Mouse (Mus musculus) lung, embryonic 14.5 days (tissue): ENCODE measurements around the gene Zfp748. TPM values are rescaled to one million over a fixed set of nuclear protein-coding genes. Genes with fewer than 3 reads are reported as not detected.
A peak's percentile ranks its signal among the peaks of the same experiment; 100 is the strongest.

Experiments
- ATAC-seq: fragments of 200-750 bp; cut with Nextera tagmentation; 2 replicates; pipeline ENCODE4 v1.8.0; 2017; ENCODE audit warnings: mild to moderate bottlenecking, moderate TSS enrichment, moderate library complexity; ENCODE audit not compliant: insufficient read depth
- DNase-seq: peaks from one replicate; pipeline ENCODE4 v3.0.0-alpha.2; 2015
- H3K27ac ChIP-seq: fragments of 300-500 bp; sonication (generic); 2 replicates; pipeline ENCODE4 v1.5.1; 2014; ENCODE audit warnings: low read depth, mild to moderate bottlenecking, moderate library complexity
- H3K27me3 ChIP-seq: fragments of 300-500 bp; sonication (generic); 2 replicates; pipeline ENCODE4 v1.6.1; 2014; ENCODE audit warnings: low read length, control low read depth; ENCODE audit not compliant: insufficient read depth
- H3K36me3 ChIP-seq: fragments of 300-500 bp; sonication (generic); 2 replicates; pipeline ENCODE4 v1.6.1; 2014; ENCODE audit warnings: control low read depth; ENCODE audit not compliant: insufficient read depth
- H3K4me1 ChIP-seq: fragments of 300-500 bp; sonication (generic); 2 replicates; pipeline ENCODE4 v1.6.1; 2014; ENCODE audit warnings: antibody characterized with exemption, control low read depth; ENCODE audit not compliant: insufficient read depth
- H3K4me2 ChIP-seq: fragments of 300-500 bp; sonication (generic); 2 replicates; pipeline ENCODE4 v1.6.1; 2014; ENCODE audit warnings: mild to moderate bottlenecking
- H3K4me3 ChIP-seq: fragments of 300-500 bp; sonication (generic); 2 replicates; pipeline ENCODE4 v1.5.1; 2014; ENCODE audit warnings: low read depth, low read length
- H3K9ac ChIP-seq: fragments of 300-500 bp; sonication (generic); 2 replicates; pipeline ENCODE4 v1.6.1; 2014
- H3K9me3 ChIP-seq: fragments of 300-500 bp; sonication (generic); 2 replicates; pipeline ENCODE4 v1.6.1; 2016; ENCODE audit warnings: low read depth, low read length, control low read depth
- CTCF ChIP-seq: IDR thresholded peaks from 2 replicates; pipeline ENCODE4 v1.5.1; 2016; ENCODE audit warnings: antibody characterized with exemption, low read depth
- WGBS: fragments of 180-500 bp; shearing (Covaris S2); extraction: QIAGEN DNeasy Blood & Tissue Kit; methylation state at CpG from one replicate; pipeline ENCODE4 v1.1.7; 2014; 5-methylcytosine and 5-hydroxymethylcytosine counted together
- polyA plus RNA-seq: library from polyadenylated mRNA; unstranded; fragments of >200 nt; fragmentation: Nextera tagmentation; extraction: Ambion mirVana; gene quantifications from 2 replicates; pipeline ENCODE4 v1.2.1, GENCODE M21; 2014

Gene Zfp748
- polyA plus RNA-seq, 1 experiment from 2014 or later = 16.0 TPM

DNA sequence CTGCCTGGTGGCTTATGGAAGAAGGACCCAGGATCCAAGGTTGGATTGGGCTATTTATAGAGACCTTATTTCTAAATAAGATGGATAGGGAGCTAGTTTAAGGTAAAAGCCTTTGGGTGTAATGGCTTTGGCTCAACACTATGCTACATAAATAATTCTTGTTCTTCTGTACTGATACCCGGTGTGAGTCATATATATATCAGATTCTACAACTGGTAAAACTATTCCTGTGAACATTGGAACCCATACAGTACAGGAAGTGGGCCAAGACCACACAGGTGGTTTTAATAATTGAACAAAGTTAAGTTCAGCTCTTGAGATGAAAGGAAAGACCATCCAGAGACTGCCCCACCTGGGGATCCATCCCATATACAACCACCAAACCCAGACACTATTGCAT is 52.7 kb downstream of the Zfp748 start:
- Histone ChIP-seq H3K4me3 (no peak overlapping the region), H3K36me3 (no peaks in the 10 kb centered on the region), H3K4me1 (0 out of 2 replicates have a peak, but pooled peaks cover 5% of the 10 kb centered on the region), H3K9me3 (no peaks in the 10 kb centered on the region), H3K27ac (no peak overlapping the region), H3K4me2 (no peak overlapping the region; the same call in 1 of the 2 replicates), H3K9ac (no peak overlapping the region), H3K27me3 (no peaks in the 10 kb centered on the region)
- ATAC-seq (peak; percentile 15; the same call in 1 of the 2 replicates), DNase-seq (no peak)
- no peak for TF ChIP-seq CTCF
- 90% methylated on average over 1 of the region's 1 CpGs for WGBS

DNA sequence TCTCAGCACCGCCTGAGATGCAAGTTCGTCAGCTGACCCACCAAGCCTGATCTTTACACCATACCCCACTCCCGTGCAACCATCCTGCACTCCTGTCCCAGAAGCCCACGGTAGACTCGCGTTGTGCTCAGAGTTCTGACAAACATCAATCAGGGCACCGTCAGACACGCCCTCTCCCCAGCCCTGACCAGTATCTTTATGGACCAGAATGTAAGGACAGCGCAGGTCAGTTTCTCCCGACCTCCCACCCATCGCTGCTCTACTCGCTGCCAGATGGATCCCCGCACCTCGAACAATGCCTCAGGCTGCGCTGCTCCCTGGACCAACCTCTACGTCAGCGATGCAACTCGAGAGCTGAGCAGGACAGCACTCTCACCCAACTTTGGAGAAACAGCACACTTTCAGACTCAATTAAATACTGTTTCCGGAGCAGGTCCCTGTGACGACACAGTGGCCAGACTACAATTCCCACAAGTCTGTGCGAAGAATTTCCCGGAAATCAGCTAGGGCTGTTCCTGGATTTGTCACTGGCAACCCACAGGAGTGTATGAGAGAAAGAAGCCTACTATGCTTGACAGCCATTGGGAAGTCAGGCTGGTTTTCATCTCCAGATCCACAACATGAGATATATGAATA is 53.4 kb downstream of the Zfp748 start, which contains the start of gene Zfp58:
Gene Zfp58 (minus strand): TSS at position 472 of the 636 bp plus-strand sequence.
- ATAC-seq (peak; percentile 99), DNase-seq (peak; percentile 95)
- Histone ChIP-seq H3K27me3 (no peaks in the 10 kb centered on the region), H3K9ac (peak within 1 kb of the TSS; percentile 75), H3K4me2 (peak within 1 kb of the TSS; percentile 79), H3K4me1 (0 out of 2 replicates have a peak, but pooled peaks cover 5% of the 10 kb centered on the region), H3K36me3 (no peaks in the 10 kb centered on the region), H3K4me3 (peak within 1 kb of the TSS; percentile 75), H3K27ac (peak within 1 kb of the TSS; percentile 42; the same call in 1 of the 2 replicates), H3K9me3 (no peaks in the 10 kb centered on the region)
- TF ChIP-seq CTCF = no peak
- WGBS = under 1% methylated on average over 22 of the region's 22 CpGs

DNA sequence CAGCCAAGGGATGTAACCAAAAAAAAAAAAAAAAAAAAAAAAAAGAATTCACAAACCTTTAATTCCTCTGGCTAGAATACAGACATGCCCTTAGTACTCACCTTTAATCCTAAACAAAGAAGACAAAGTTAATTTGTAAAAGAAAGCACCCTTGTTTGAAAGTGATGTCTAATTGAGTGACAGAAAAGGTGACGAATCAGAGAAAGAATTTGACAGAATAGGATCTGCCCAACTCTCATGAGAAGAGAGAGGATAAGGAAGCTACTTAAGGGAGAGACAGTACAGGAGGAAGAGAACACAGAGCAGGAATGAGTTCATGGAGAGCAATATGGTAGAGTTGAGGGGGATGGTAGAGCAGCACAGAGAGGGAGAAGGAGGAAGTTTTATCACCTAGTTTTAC is 58.0 kb downstream of the Zfp748 start:
- H3K27ac ChIP-seq = no peak overlapping the region
- WGBS = 91% methylated on average over 1 of the region's 1 CpGs
- no peak overlapping the region for H3K9ac ChIP-seq
- no peak for TF ChIP-seq CTCF
- DNase-seq (no peak), ATAC-seq (no peak)
- peaks cover 35% of the 10 kb centered on the region for H3K36me3 ChIP-seq
- H3K4me3 ChIP-seq = no peak overlapping the region
- 0 out of 2 replicates have a peak, but pooled peaks cover 5% of the 10 kb centered on the region for H3K4me1 ChIP-seq
- no peak overlapping the region for H3K4me2 ChIP-seq
- H3K9me3 ChIP-seq = peaks cover 18% of the 10 kb centered on the region
- H3K27me3 ChIP-seq = no peaks in the 10 kb centered on the region

Other genes starting within 250 kb of the Zfp748 start
- 0.42 TPM in 1 of 2 replicates, not detected in the other for gene Zfp457, start 247.3 kb downstream of the Zfp748 start, polyA plus RNA-seq
- 2.9 and 3.1 TPM in 2 replicates for gene Zfp595, start 221.3 kb downstream of the Zfp748 start, polyA plus RNA-seq
- gene Gm28044, start 193.3 kb downstream of the Zfp748 start, polyA plus RNA-seq = 0.67 TPM in 1 of 2 replicates, not detected in the other
- 1.3 and 1.6 TPM in 2 replicates for gene Zfp953, start 193.2 kb downstream of the Zfp748 start, polyA plus RNA-seq
- gene Gm28041, start 178.1 kb downstream of the Zfp748 start, polyA plus RNA-seq = 0.28 and 0.37 TPM in 2 replicates
- gene Zfp456, start 178.0 kb downstream of the Zfp748 start, polyA plus RNA-seq = 1.8 and 2.2 TPM in 2 replicates
- gene Zfp429, start 154.0 kb downstream of the Zfp748 start, polyA plus RNA-seq = 5.8 and 6.6 TPM in 2 replicates
- gene Zfp459, start 132.4 kb downstream of the Zfp748 start, polyA plus RNA-seq = 1.0 and 1.2 TPM in 2 replicates
- 10.1 and 11.5 TPM in 2 replicates for gene Zfp874a, start 102.2 kb downstream of the Zfp748 start, polyA plus RNA-seq
- 2.4 and 2.8 TPM in 2 replicates for gene Zfp874b, start 69.6 kb downstream of the Zfp748 start, polyA plus RNA-seq
- gene Zfp58, start 53.3 kb downstream of the Zfp748 start, polyA plus RNA-seq = 12.7 and 13.1 TPM in 2 replicates
- 0.30 TPM in 1 of 2 replicates, not detected in the other for gene Gm26965, start 27.7 kb downstream of the Zfp748 start, polyA plus RNA-seq
- gene Zfp87, start 27.7 kb downstream of the Zfp748 start, polyA plus RNA-seq = 20.5 and 24.3 TPM in 2 replicates
- 4.4 and 4.7 TPM in 2 replicates for gene Zfp729b, start 55.9 kb upstream of the Zfp748 start, polyA plus RNA-seq
- gene Gm49345, start 83.9 kb upstream of the Zfp748 start, polyA plus RNA-seq = not detected in 2 replicates
- 3.6 and 4.6 TPM in 2 replicates for gene Zfp729a, start 84.0 kb upstream of the Zfp748 start, polyA plus RNA-seq
- gene Zfp738, start 133.2 kb upstream of the Zfp748 start, polyA plus RNA-seq = 9.9 and 11.0 TPM in 2 replicates
- 2.7 and 3.2 TPM in 2 replicates for gene Zfp65, start 175.3 kb upstream of the Zfp748 start, polyA plus RNA-seq
- 5.6 and 6.4 TPM in 2 replicates for gene Zfp85, start 201.4 kb upstream of the Zfp748 start, polyA plus RNA-seq
- 3.1 and 4.4 TPM in 2 replicates for gene Zfp493, start 225.9 kb upstream of the Zfp748 start, polyA plus RNA-seq